Mouse (Mus musculus): ENCODE results near the gene Nfat5.

The Nfat5 gene

GRCm38 (mm10) chr8:107292928-107293601 lies at the start of gene Nfat5:
Nfat5 (plus strand) TSS chr8:107293470.
- DNase-seq (ENCODE audit: low read depth, low spot score): peak; percentile 88

- DNase-seq (ENCODE audit: low read depth, low spot score): no peak
These were observed 49.1 kb upstream of the Nfat5 start for GRCm38 (mm10) chr8:107244218-107244617.

- no peak for DNase-seq (ENCODE audit: low read depth, low spot score)
These were observed 44.8 kb upstream of the Nfat5 start for GRCm38 (mm10) chr8:107248456-107248855.

- DNase-seq (ENCODE audit: low read depth, low spot score): no peak
These were observed 41.7 kb upstream of the Nfat5 start for GRCm38 (mm10) chr8:107251481-107252104.

GRCm38 (mm10) chr8:107253121-107253520 lies 40.1 kb upstream of the Nfat5 start:
- no peak for DNase-seq (ENCODE audit: low read depth, low spot score)

- no peak for DNase-seq (ENCODE audit: low read depth, low spot score)
These were observed 38.9 kb upstream of the Nfat5 start for GRCm38 (mm10) chr8:107254403-107254802.

- no peak for DNase-seq (ENCODE audit: low read depth, low spot score)
These were observed 38.3 kb upstream of the Nfat5 start for GRCm38 (mm10) chr8:107254951-107255457.

- no peak for DNase-seq (ENCODE audit: low read depth, low spot score)
These were observed 36.0 kb upstream of the Nfat5 start for GRCm38 (mm10) chr8:107257223-107257622.

GRCm38 (mm10) chr8:107260120-107260519 lies 33.1 kb upstream of the Nfat5 start:
- no peak for DNase-seq (ENCODE audit: low read depth, low spot score)

- DNase-seq (ENCODE audit: low read depth, low spot score): no peak
These were observed 32.1 kb upstream of the Nfat5 start for GRCm38 (mm10) chr8:107261172-107261571.

GRCm38 (mm10) chr8:107262046-107262705 lies 31.1 kb upstream of the Nfat5 start:
- no peak for DNase-seq (ENCODE audit: low read depth, low spot score)

GRCm38 (mm10) chr8:107265811-107266210 lies 27.5 kb upstream of the Nfat5 start:
- DNase-seq (ENCODE audit: low read depth, low spot score): no peak

GRCm38 (mm10) chr8:107268501-107268900 lies 24.8 kb upstream of the Nfat5 start:
- no peak for DNase-seq (ENCODE audit: low read depth, low spot score)

- DNase-seq (ENCODE audit: low read depth, low spot score): no peak
These were observed 24.1 kb upstream of the Nfat5 start for GRCm38 (mm10) chr8:107269191-107269590.

GRCm38 (mm10) chr8:107269617-107270139 lies 23.6 kb upstream of the Nfat5 start:
- DNase-seq (ENCODE audit: low read depth, low spot score): no peak

GRCm38 (mm10) chr8:107270287-107270686 lies 23.0 kb upstream of the Nfat5 start:
- DNase-seq (ENCODE audit: low read depth, low spot score): no peak

- no peak for DNase-seq (ENCODE audit: low read depth, low spot score)
These were observed 22.5 kb upstream of the Nfat5 start for GRCm38 (mm10) chr8:107270751-107271150.

- DNase-seq (ENCODE audit: low read depth, low spot score): no peak
These were observed 15.9 kb upstream of the Nfat5 start for GRCm38 (mm10) chr8:107277323-107277883.

- no peak for DNase-seq (ENCODE audit: low read depth, low spot score)
These were observed 14.7 kb upstream of the Nfat5 start for GRCm38 (mm10) chr8:107278571-107278970.

GRCm38 (mm10) chr8:107286686-107287085 lies 6.6 kb upstream of the Nfat5 start:
- no peak for DNase-seq (ENCODE audit: low read depth, low spot score)

- no peak for DNase-seq (ENCODE audit: low read depth, low spot score)
These were observed 5.7 kb upstream of the Nfat5 start for GRCm38 (mm10) chr8:107287522-107287921.

- no peak for DNase-seq (ENCODE audit: low read depth, low spot score)
These were observed 2.1 kb upstream of the Nfat5 start for GRCm38 (mm10) chr8:107291171-107291601.
